Mouse (Mus musculus) testis, adult 2 months (tissue): Measurements from ENCODE around the gene Faim. TPM values are rescaled to one million over a fixed set of nuclear protein-coding genes. Genes with fewer than 3 reads are reported as not detected.
A peak's percentile ranks its signal among the peaks of the same experiment; 100 is the strongest.

Experiments
- H3K27ac ChIP-seq: fragments of 200-500 bp; 2 replicates; pipeline ENCODE4 v1.5.1; 2012; ENCODE audit warnings: low read depth, low read length; ENCODE audit not compliant: control insufficient read depth, insufficient read depth
- H3K27me3 ChIP-seq: fragments of 200-500 bp; 2 replicates; pipeline ENCODE4 v1.6.1; 2012; ENCODE audit warnings: mild to moderate bottlenecking, low read length, moderate library complexity; ENCODE audit not compliant: control insufficient read depth, insufficient read depth
- H3K36me3 ChIP-seq: fragments of 200-500 bp; 2 replicates; pipeline ENCODE4 v1.6.1; 2012; ENCODE audit warnings: mild to moderate bottlenecking, low read length; ENCODE audit not compliant: control insufficient read depth, insufficient read depth
- H3K4me1 ChIP-seq: fragments of 200-500 bp; 2 replicates; pipeline ENCODE4 v1.6.1; 2012; ENCODE audit warnings: low read length; ENCODE audit not compliant: control insufficient read depth, insufficient read depth
- H3K4me3 ChIP-seq: fragments of 200-500 bp; 2 replicates; pipeline ENCODE4 v1.5.1; 2012; ENCODE audit warnings: low read depth, mild to moderate bottlenecking, low read length, moderate library complexity, mixed read lengths; ENCODE audit not compliant: control insufficient read depth
- CTCF ChIP-seq: fragments of 200-500 bp; IDR thresholded peaks from 2 replicates; pipeline ENCODE4 v1.5.1; 2012; ENCODE audit warnings: low read depth, mild to moderate bottlenecking, inconsistent platforms, low read length, moderate library complexity; ENCODE audit not compliant: control insufficient read depth, insufficient read depth, insufficient replicate concordance
- POLR2A ChIP-seq: fragments of 200-500 bp; IDR thresholded peaks from 2 replicates; pipeline ENCODE4 v1.6.1; 2012; ENCODE audit warnings: low read depth, mild to moderate bottlenecking, inconsistent platforms, low read length, moderate library complexity; ENCODE audit not compliant: control insufficient read depth
- polyA plus RNA-seq: library from polyadenylated mRNA; depleted of rRNA; stranded (reverse); fragments of >200 nt; gene quantifications from 2 replicates; pipeline ENCODE4 v1.2.3, GENCODE M21; 2012

Gene Faim
- polyA plus RNA-seq, 1 experiment = 5.6 TPM

- TF ChIP-seq POLR2A (no peak), CTCF (no peak)
- Histone ChIP-seq H3K27ac (no peak overlapping the region), H3K4me1 (peaks cover 16% of the 10 kb centered on the region), H3K4me3 (no peak overlapping the region), H3K36me3 (no peaks in the 10 kb centered on the region), H3K27me3 (peaks cover 5% of the 10 kb centered on the region)
Measured at GRCm38 (mm10) chr9:98961591-98962477, 24.3 kb upstream of the Faim start.

- Histone ChIP-seq H3K27me3 (peaks cover 5% of the 10 kb centered on the region), H3K27ac (no peak overlapping the region), H3K4me3 (no peak overlapping the region), H3K36me3 (no peaks in the 10 kb centered on the region), H3K4me1 (peaks cover 12% of the 10 kb centered on the region)
- no peak for TF ChIP-seq CTCF
- TF ChIP-seq POLR2A = no peak
Measured at GRCm38 (mm10) chr9:98962478-98963142, 23.6 kb upstream of the Faim start.

GRCm38 (mm10) chr9:98963661-98964060 lies 22.5 kb upstream of the Faim start:
- no peak for TF ChIP-seq POLR2A
- TF ChIP-seq CTCF = no peak
- H3K36me3 ChIP-seq = no peaks in the 10 kb centered on the region
- peaks cover 2% of the 10 kb centered on the region for H3K27me3 ChIP-seq
- H3K27ac ChIP-seq = no peak overlapping the region
- no peak overlapping the region for H3K4me3 ChIP-seq
- H3K4me1 ChIP-seq = peaks cover 12% of the 10 kb centered on the region

GRCm38 (mm10) chr9:98965084-98965483 lies 21.1 kb upstream of the Faim start:
- H3K27me3 ChIP-seq = peaks cover 2% of the 10 kb centered on the region
- peaks cover 12% of the 10 kb centered on the region for H3K4me1 ChIP-seq
- no peak overlapping the region for H3K27ac ChIP-seq
- H3K4me3 ChIP-seq = no peak overlapping the region
- H3K36me3 ChIP-seq = no peaks in the 10 kb centered on the region
- TF ChIP-seq POLR2A = no peak
- TF ChIP-seq CTCF = peak; percentile 37; the same call in 1 of the 2 replicates

DNA sequence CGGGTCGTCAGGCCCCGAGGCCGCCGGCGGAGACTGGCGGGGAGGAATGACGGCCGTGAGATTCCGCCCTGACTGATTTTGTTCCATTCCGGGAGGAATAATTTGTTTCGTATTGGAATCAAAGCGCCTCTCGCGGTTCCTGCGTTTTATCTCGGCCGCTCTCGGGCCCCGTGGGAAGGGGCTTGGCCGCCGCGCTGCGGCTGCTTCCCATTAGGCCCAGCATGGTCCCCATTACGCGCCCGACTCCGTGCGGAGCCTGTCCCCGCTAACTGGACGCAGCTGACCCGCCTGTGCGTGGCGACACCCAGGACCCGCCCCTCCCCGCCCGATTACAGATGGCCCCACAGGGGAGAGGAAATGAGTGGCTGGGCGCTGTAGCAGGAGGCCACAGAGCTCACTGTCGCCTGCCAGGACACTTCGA lies 13.1 kb upstream of the Faim start:
- Histone ChIP-seq H3K27me3 (peaks cover 5% of the 10 kb centered on the region), H3K4me1 (peaks cover 5% of the 10 kb centered on the region), H3K27ac (no peak overlapping the region), H3K4me3 (peak overlapping the region; percentile 40), H3K36me3 (no peaks in the 10 kb centered on the region)
- TF ChIP-seq POLR2A (no peak), CTCF (no peak)

DNA sequence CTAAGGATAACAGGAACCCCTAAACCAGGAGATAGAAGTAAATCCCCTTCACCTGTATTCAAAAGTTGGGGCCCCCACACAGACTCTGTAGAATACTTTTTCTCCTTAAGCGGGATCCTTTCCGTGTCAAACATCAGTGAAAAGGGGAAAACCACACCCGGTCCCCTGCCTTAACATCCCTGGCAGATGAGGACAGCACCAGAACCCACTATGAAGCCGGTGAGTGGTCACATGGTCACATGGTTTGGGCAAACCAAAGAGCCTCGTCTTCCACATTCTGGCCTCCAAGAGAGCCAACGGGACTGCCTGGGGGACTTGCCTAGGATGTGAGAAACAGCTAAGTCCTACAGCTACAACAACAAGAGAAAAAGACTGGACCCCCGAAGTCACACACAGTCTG lies 12.6 kb upstream of the Faim start:
- H3K4me1 ChIP-seq = peaks cover 5% of the 10 kb centered on the region
- no peak overlapping the region for H3K27ac ChIP-seq
- H3K27me3 ChIP-seq = peaks cover 5% of the 10 kb centered on the region
- H3K36me3 ChIP-seq = no peaks in the 10 kb centered on the region
- no peak for TF ChIP-seq CTCF
- H3K4me3 ChIP-seq = no peak overlapping the region; the same call in 1 of the 2 replicates

DNA sequence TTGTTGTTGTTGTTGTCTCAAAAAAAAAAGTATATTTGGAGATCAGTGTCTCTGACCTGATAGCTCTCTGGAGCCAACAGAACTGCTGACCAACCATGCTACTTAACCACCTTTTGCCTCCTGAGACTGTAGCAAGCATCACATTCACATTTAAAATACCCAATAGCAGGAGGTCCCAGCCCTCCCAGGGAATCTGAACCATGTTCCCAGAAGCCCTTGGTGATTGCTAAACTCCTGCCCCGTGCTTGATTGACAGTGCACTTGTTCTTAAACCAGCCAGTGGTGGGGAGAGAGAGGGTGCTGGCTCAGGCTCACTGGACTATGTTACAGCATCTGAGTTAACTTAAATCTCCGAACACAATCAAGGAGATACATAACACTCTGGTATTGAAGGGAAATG lies 11.3 kb upstream of the Faim start:
- Histone ChIP-seq H3K4me3 (no peak overlapping the region), H3K36me3 (no peaks in the 10 kb centered on the region), H3K27me3 (peaks cover 5% of the 10 kb centered on the region), H3K4me1 (peaks cover 8% of the 10 kb centered on the region), H3K27ac (no peak overlapping the region)
- TF ChIP-seq CTCF (no peak), POLR2A (no peak)
